Mouse (Mus musculus): Measurements from ENCODE around the gene Tnnc2. TPM values are rescaled to one million over a fixed set of nuclear protein-coding genes. Genes with fewer than 3 reads are reported as not detected.

The Tnnc2 gene
- polyA plus RNA-seq, 1 experiment: not detected

- 80% methylated on average over 2 of the region's 2 CpGs for whole genome bisulfite sequencing
- DNase-seq (ENCODE audit: low read depth in 1 of 2, low spot score in 2 of 2): no peak
- H3K27me3 ChIP-seq (ENCODE audit: control insufficient read depth, insufficient read depth, low read length): no peaks in the 10 kb centered on the region
- no peak overlapping the region for H3K27ac ChIP-seq (ENCODE audit: insufficient read depth, low read length)
- no peaks in the 10 kb centered on the region for H3K4me1 ChIP-seq (ENCODE audit: control insufficient read depth, insufficient read depth, insufficient read length)
- H3K4me3 ChIP-seq (ENCODE audit: extremely low read depth, insufficient read depth, insufficient read length): no peak overlapping the region
- TF ChIP-seq CTCF (IDR thresholded peaks at IDR 0.05; ENCODE audit: extremely low read depth, insufficient read depth, insufficient read length, insufficient replicate concordance): no peak
- TF ChIP-seq POLR2A (IDR thresholded peaks at IDR 0.05; ENCODE audit: low read depth, low read length): no peak
- peaks cover 50% of the 10 kb centered on the region for H3K36me3 ChIP-seq (ENCODE audit: control insufficient read depth, insufficient read depth, low read length)
Observed at GRCm38 (mm10) chr2:164754800-164755199, 25.0 kb downstream of the Tnnc2 start.

- no peak overlapping the region for H3K4me3 ChIP-seq (ENCODE audit: extremely low read depth, insufficient read depth, insufficient read length)
- WGBS: 36% methylated on average over 11 of the region's 11 CpGs
- TF ChIP-seq CTCF (IDR thresholded peaks at IDR 0.05; ENCODE audit: extremely low read depth, insufficient read depth, insufficient read length, insufficient replicate concordance): no peak
- no peak for TF ChIP-seq POLR2A (IDR thresholded peaks at IDR 0.05; ENCODE audit: low read depth, low read length)
Observed at GRCm38 (mm10) chr2:164754105-164754504, 25.7 kb downstream of the Tnnc2 start.

GRCm38 (mm10) chr2:164752454-164752853 lies 27.3 kb downstream of the Tnnc2 start:
- no peak overlapping the region for H3K4me3 ChIP-seq (ENCODE audit: extremely low read depth, insufficient read depth, insufficient read length)
- H3K4me1 ChIP-seq (ENCODE audit: control insufficient read depth, insufficient read depth, insufficient read length): no peaks in the 10 kb centered on the region
- H3K27ac ChIP-seq (ENCODE audit: insufficient read depth, low read length): no peak overlapping the region
- no peak for DNase-seq (ENCODE audit: low read depth in 1 of 2, low spot score in 2 of 2)
- 92% methylated on average over 2 of the region's 2 CpGs for WGBS
- TF ChIP-seq CTCF (IDR thresholded peaks at IDR 0.05; ENCODE audit: extremely low read depth, insufficient read depth, insufficient read length, insufficient replicate concordance): no peak
- no peak for TF ChIP-seq POLR2A (IDR thresholded peaks at IDR 0.05; ENCODE audit: low read depth, low read length)
- no peaks in the 10 kb centered on the region for H3K27me3 ChIP-seq (ENCODE audit: control insufficient read depth, insufficient read depth, low read length)
- peaks cover 47% of the 10 kb centered on the region for H3K36me3 ChIP-seq (ENCODE audit: control insufficient read depth, insufficient read depth, low read length)

More at GRCm38 (mm10) chr2:164754105-164754504, 25.7 kb downstream of the Tnnc2 start:
- DNase-seq (ENCODE audit: low read depth in 1 of 2, low spot score in 2 of 2): no peak
- H3K4me1 ChIP-seq (ENCODE audit: control insufficient read depth, insufficient read depth, insufficient read length): no peaks in the 10 kb centered on the region
- H3K27me3 ChIP-seq (ENCODE audit: control insufficient read depth, insufficient read depth, low read length): no peaks in the 10 kb centered on the region
- H3K27ac ChIP-seq (ENCODE audit: insufficient read depth, low read length): no peak overlapping the region
- peaks cover 49% of the 10 kb centered on the region for H3K36me3 ChIP-seq (ENCODE audit: control insufficient read depth, insufficient read depth, low read length)

GRCm38 (mm10) chr2:164748991-164749390 lies 30.8 kb downstream of the Tnnc2 start:
- Histone ChIP-seq H3K27ac (ENCODE audit: insufficient read depth, low read length) (no peak overlapping the region), H3K4me3 (ENCODE audit: extremely low read depth, insufficient read depth, insufficient read length) (no peak overlapping the region), H3K4me1 (ENCODE audit: control insufficient read depth, insufficient read depth, insufficient read length) (peaks cover 7% of the 10 kb centered on the region; the same call in 1 of the 2 replicates), H3K36me3 (ENCODE audit: control insufficient read depth, insufficient read depth, low read length) (peaks cover 26% of the 10 kb centered on the region), H3K27me3 (ENCODE audit: control insufficient read depth, insufficient read depth, low read length) (no peaks in the 10 kb centered on the region)
- TF ChIP-seq POLR2A (IDR thresholded peaks at IDR 0.05; ENCODE audit: low read depth, low read length): no peak
- no peak for TF ChIP-seq CTCF (IDR thresholded peaks at IDR 0.05; ENCODE audit: extremely low read depth, insufficient read depth, insufficient read length, insufficient replicate concordance)
- no peak for DNase-seq (ENCODE audit: low read depth in 1 of 2, low spot score in 2 of 2)
- 92% methylated on average over 6 of the region's 6 CpGs for WGBS

GRCm38 (mm10) chr2:164748191-164748590 lies 31.6 kb downstream of the Tnnc2 start:
- 80% methylated on average over 4 of the region's 4 CpGs for WGBS
- peaks cover 22% of the 10 kb centered on the region for H3K36me3 ChIP-seq (ENCODE audit: control insufficient read depth, insufficient read depth, low read length)
- peaks cover 7% of the 10 kb centered on the region; the same call in 1 of the 2 replicates for H3K4me1 ChIP-seq (ENCODE audit: control insufficient read depth, insufficient read depth, insufficient read length)
- H3K27me3 ChIP-seq (ENCODE audit: control insufficient read depth, insufficient read depth, low read length): no peaks in the 10 kb centered on the region
- no peak overlapping the region for H3K4me3 ChIP-seq (ENCODE audit: extremely low read depth, insufficient read depth, insufficient read length)
- no peak for DNase-seq (ENCODE audit: low read depth in 1 of 2, low spot score in 2 of 2)
- no peak overlapping the region for H3K27ac ChIP-seq (ENCODE audit: insufficient read depth, low read length)
- TF ChIP-seq CTCF (IDR thresholded peaks at IDR 0.05; ENCODE audit: extremely low read depth, insufficient read depth, insufficient read length, insufficient replicate concordance): no peak
- no peak for TF ChIP-seq POLR2A (IDR thresholded peaks at IDR 0.05; ENCODE audit: low read depth, low read length)

GRCm38 (mm10) chr2:164746693-164747092 lies 33.1 kb downstream of the Tnnc2 start:
- H3K27ac ChIP-seq (ENCODE audit: insufficient read depth, low read length): no peak overlapping the region

GRCm38 (mm10) chr2:164745843-164746479 lies 33.8 kb downstream of the Tnnc2 start, which contains the start of the genes Wfdc3 and Dnttip1:
Gene Wfdc3, minus strand, starts transcription at chr2:164745931.
Gene Dnttip1, plus strand, starts transcription at chr2:164745983.
- Histone ChIP-seq H3K4me3 (ENCODE audit: extremely low read depth, insufficient read depth, insufficient read length) (peak within 1 kb of the TSS; percentile 93), H3K36me3 (ENCODE audit: control insufficient read depth, insufficient read depth, low read length) (peaks cover 8% of the 10 kb centered on the region; the same call in 1 of the 2 replicates), H3K27ac (ENCODE audit: insufficient read depth, low read length) (peak within 1 kb of the TSS; percentile 49; the same call in 1 of the 2 replicates), H3K27me3 (ENCODE audit: control insufficient read depth, insufficient read depth, low read length) (no peaks in the 10 kb centered on the region), H3K4me1 (ENCODE audit: control insufficient read depth, insufficient read depth, insufficient read length) (peaks cover 7% of the 10 kb centered on the region; the same call in 1 of the 2 replicates)
- WGBS: under 1% methylated on average over 67 of the region's 70 CpGs
- DNase-seq (ENCODE audit: low read depth in 1 of 2, low spot score in 2 of 2): peak; percentile 81 to 91
- TF ChIP-seq CTCF (IDR thresholded peaks at IDR 0.05; ENCODE audit: extremely low read depth, insufficient read depth, insufficient read length, insufficient replicate concordance): no peak
- no peak for TF ChIP-seq POLR2A (IDR thresholded peaks at IDR 0.05; ENCODE audit: low read depth, low read length)

More at GRCm38 (mm10) chr2:164746693-164747092, 33.1 kb downstream of the Tnnc2 start:
- DNase-seq (ENCODE audit: low read depth in 1 of 2, low spot score in 2 of 2): no peak
- Histone ChIP-seq H3K4me3 (ENCODE audit: extremely low read depth, insufficient read depth, insufficient read length) (peak overlapping the region; percentile 93), H3K36me3 (ENCODE audit: control insufficient read depth, insufficient read depth, low read length) (peaks cover 11% of the 10 kb centered on the region), H3K4me1 (ENCODE audit: control insufficient read depth, insufficient read depth, insufficient read length) (peaks cover 7% of the 10 kb centered on the region; the same call in 1 of the 2 replicates), H3K27me3 (ENCODE audit: control insufficient read depth, insufficient read depth, low read length) (no peaks in the 10 kb centered on the region)
- WGBS: 31% methylated on average over 8 of the region's 8 CpGs
- TF ChIP-seq POLR2A (IDR thresholded peaks at IDR 0.05; ENCODE audit: low read depth, low read length): no peak
- TF ChIP-seq CTCF (IDR thresholded peaks at IDR 0.05; ENCODE audit: extremely low read depth, insufficient read depth, insufficient read length, insufficient replicate concordance): no peak

All from spleen, adult 2 months (tissue).